Mouse (Mus musculus) hindbrain, embryonic 12.5 days (tissue): Measurements from ENCODE around the gene Cblb. TPM values are rescaled to one million over a fixed set of nuclear protein-coding genes. Genes with fewer than 3 reads are reported as not detected.

Experiments
- ATAC-seq: fragments of 200-750 bp; cut with Nextera tagmentation; 2 replicates; pipeline ENCODE4 v1.8.0; 2017; ENCODE audit warnings: moderate TSS enrichment; ENCODE audit not compliant: low FRiP score
- H3K27ac ChIP-seq: fragments of 300-500 bp; sonication (generic); 2 replicates; pipeline ENCODE4 v1.5.1; 2016; ENCODE audit warnings: mild to moderate bottlenecking
- H3K27me3 ChIP-seq: fragments of 300-500 bp; sonication (generic); 2 replicates; pipeline ENCODE4 v1.6.1; 2016; ENCODE audit warnings: mild to moderate bottlenecking
- H3K36me3 ChIP-seq: fragments of 300-500 bp; sonication (generic); 2 replicates; pipeline ENCODE4 v1.6.1; 2016; ENCODE audit warnings: mild to moderate bottlenecking
- H3K4me1 ChIP-seq: fragments of 300-500 bp; sonication (generic); 2 replicates; pipeline ENCODE4 v1.6.1; 2016
- H3K4me2 ChIP-seq: fragments of 300-500 bp; sonication (generic); replicated peaks from 2 replicates; pipeline ENCODE4 v1.6.1; 2016; ENCODE audit warnings: mild to moderate bottlenecking
- H3K4me3 ChIP-seq: fragments of 300-500 bp; sonication (generic); 2 replicates; pipeline ENCODE4 v1.5.1; 2016; ENCODE audit warnings: mild to moderate bottlenecking
- H3K9ac ChIP-seq: fragments of 300-500 bp; sonication (generic); 2 replicates; pipeline ENCODE4 v1.6.1; 2016; ENCODE audit warnings: mild to moderate bottlenecking, moderate library complexity
- H3K9me3 ChIP-seq: fragments of 300-500 bp; sonication (generic); replicated peaks from 2 replicates; pipeline ENCODE4 v1.6.1; 2016; ENCODE audit warnings: mild to moderate bottlenecking
- WGBS: fragments of 180-500 bp; shearing (Covaris S2); methylation state at CpG from one replicate; pipeline ENCODE4 v1.1.7; 2016; 5-methylcytosine and 5-hydroxymethylcytosine counted together
- polyA plus RNA-seq: library from polyadenylated mRNA; unstranded; fragments of >200 nt; fragmentation: Nextera tagmentation; extraction: Ambion mirVana; gene quantifications from 2 replicates; pipeline ENCODE4 v1.2.1, GENCODE M21; 2016

The Cblb gene
- polyA plus RNA-seq, 1 experiment from 2014 or later = 40.7 TPM

GRCm38 (mm10) chr16:52190714-52191113 lies 159.7 kb downstream of the Cblb start:
- Histone ChIP-seq H3K36me3 (peaks cover 24% of the 10 kb centered on the region), H3K9me3 (no peaks in the 10 kb centered on the region), H3K27ac (no peak overlapping the region), H3K9ac (no peak overlapping the region), H3K4me1 (no peaks in the 10 kb centered on the region), H3K4me2 (no peak overlapping the region), H3K4me3 (no peak overlapping the region), H3K27me3 (no peaks in the 10 kb centered on the region)
- ATAC-seq = no peak
- 86% methylated on average over 5 of the region's 5 CpGs for WGBS

DNA sequence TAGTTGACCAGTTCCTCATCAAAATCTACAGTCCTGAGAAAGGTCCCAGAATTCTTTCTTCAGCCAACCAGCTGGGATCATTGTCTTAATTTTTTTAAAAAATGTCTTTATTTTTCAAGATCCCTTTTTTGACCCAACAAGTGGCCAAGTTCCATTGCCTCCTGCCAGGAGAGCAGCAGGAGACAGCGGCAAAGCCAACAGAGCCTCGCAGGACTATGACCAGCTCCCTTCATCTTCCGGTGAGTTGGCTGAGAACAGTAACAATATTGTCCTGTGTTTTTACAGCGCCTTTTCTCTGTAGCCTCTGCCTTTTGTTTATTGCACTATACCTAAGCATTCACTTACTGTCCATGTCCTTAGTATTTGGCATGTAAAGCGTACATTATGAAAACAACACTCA lies 163.0 kb downstream of the Cblb start:
- H3K27me3 ChIP-seq = no peaks in the 10 kb centered on the region
- H3K9ac ChIP-seq = no peak overlapping the region
- WGBS = 95% methylated on average over 5 of the region's 5 CpGs
- H3K9me3 ChIP-seq = no peaks in the 10 kb centered on the region
- H3K36me3 ChIP-seq = peaks cover 21% of the 10 kb centered on the region
- no peak for ATAC-seq
- no peak overlapping the region for H3K4me2 ChIP-seq
- no peak overlapping the region for H3K4me3 ChIP-seq
- no peaks in the 10 kb centered on the region for H3K4me1 ChIP-seq
- H3K27ac ChIP-seq = no peak overlapping the region

- H3K9ac ChIP-seq = no peak overlapping the region
- no peak overlapping the region for H3K4me3 ChIP-seq
- no peak for ATAC-seq
- 90% methylated on average over 3 of the region's 3 CpGs for WGBS
- peaks cover 21% of the 10 kb centered on the region for H3K36me3 ChIP-seq
- H3K4me2 ChIP-seq = no peak overlapping the region
- no peaks in the 10 kb centered on the region for H3K27me3 ChIP-seq
- no peaks in the 10 kb centered on the region for H3K9me3 ChIP-seq
- H3K4me1 ChIP-seq = no peaks in the 10 kb centered on the region
- H3K27ac ChIP-seq = no peak overlapping the region
These were observed 163.8 kb downstream of the Cblb start for GRCm38 (mm10) chr16:52194866-52195265.

DNA sequence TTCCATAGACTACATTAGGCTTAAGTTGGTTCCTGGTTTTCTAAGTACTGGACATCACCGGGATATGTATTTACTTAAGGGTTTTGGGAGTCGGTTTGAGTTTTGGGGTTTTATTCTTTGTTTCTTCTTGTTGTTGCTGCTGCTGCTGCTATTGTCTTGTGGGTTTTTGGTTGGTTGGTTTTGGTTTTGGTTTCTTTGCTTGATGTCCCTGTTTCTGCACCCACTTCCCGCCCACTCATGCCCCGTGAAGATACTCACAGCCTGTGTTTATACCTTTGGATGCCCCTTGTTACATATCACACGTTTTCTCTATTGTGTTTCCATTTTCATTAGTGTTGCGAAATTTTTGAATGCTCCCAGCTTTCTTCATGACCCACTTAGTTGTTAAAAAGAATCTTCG lies 169.1 kb downstream of the Cblb start:
- Histone ChIP-seq H3K9ac (no peak overlapping the region), H3K4me1 (no peaks in the 10 kb centered on the region), H3K4me2 (no peak overlapping the region), H3K27me3 (no peaks in the 10 kb centered on the region), H3K36me3 (peaks cover 21% of the 10 kb centered on the region), H3K4me3 (no peak overlapping the region), H3K9me3 (no peaks in the 10 kb centered on the region), H3K27ac (no peak overlapping the region)
- 94% methylated on average over 7 of the region's 7 CpGs for WGBS
- no peak for ATAC-seq

DNA sequence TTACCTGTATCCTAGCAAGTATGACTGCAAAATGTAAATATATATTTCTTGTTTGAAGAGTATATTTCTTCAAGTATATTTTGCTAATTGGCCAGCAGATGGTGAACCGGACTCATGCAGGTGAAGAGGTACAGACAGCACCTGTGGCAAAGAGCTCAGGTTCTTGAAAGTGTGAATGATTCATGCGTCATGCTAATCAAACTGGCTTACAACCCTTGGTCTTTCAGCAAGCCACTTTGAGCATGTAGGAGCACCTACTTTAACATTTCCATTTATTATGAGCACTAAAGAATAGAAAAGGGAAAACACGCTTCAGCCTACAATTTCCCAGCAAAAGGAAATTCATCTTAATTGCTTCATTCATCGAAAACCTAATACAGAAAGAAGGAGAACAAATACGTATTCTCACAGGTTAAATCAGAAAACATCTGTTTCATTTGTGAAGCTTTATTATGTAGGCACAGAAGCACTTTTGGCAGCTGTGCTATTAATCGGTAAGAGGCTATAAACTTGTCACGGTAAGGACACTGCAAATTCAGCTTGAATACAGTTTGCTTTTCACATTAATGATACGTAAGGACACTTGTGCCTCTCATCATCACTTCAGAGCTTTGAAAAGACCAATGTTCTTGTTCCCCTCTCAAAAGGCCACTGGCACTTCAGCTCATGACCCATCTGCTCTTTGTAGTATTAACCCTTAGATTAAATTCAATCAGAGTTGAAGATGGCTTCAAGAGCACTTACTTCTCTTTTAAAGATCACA lies 180.0 kb downstream of the Cblb start:
- H3K27ac ChIP-seq = no peak overlapping the region
- WGBS = 86% methylated on average over 8 of the region's 8 CpGs

GRCm38 (mm10) chr16:52219069-52219468 lies 188.0 kb downstream of the Cblb start:
- H3K4me1 ChIP-seq = no peaks in the 10 kb centered on the region
- H3K27me3 ChIP-seq = no peaks in the 10 kb centered on the region
- no peak overlapping the region for H3K9ac ChIP-seq
- no peaks in the 10 kb centered on the region for H3K9me3 ChIP-seq
- H3K4me3 ChIP-seq = no peak overlapping the region
- WGBS = 27% methylated on average over 2 of the region's 2 CpGs
- ATAC-seq = no peak
- no peaks in the 10 kb centered on the region for H3K36me3 ChIP-seq
- no peak overlapping the region for H3K27ac ChIP-seq
- no peak overlapping the region for H3K4me2 ChIP-seq

More for the DNA sequence above, 180.0 kb downstream of the Cblb start:
- no peak overlapping the region for H3K4me2 ChIP-seq
- H3K36me3 ChIP-seq = peaks cover 6% of the 10 kb centered on the region; the same call in 1 of the 2 replicates
- ATAC-seq = no peak
- H3K4me3 ChIP-seq = no peak overlapping the region
- no peaks in the 10 kb centered on the region for H3K4me1 ChIP-seq
- no peak overlapping the region for H3K9ac ChIP-seq
- H3K9me3 ChIP-seq = no peaks in the 10 kb centered on the region
- H3K27me3 ChIP-seq = no peaks in the 10 kb centered on the region

- H3K4me1 ChIP-seq = no peaks in the 10 kb centered on the region
- no peak for ATAC-seq
- no peak overlapping the region for H3K4me3 ChIP-seq
- no peaks in the 10 kb centered on the region for H3K9me3 ChIP-seq
- no peak overlapping the region for H3K4me2 ChIP-seq
- H3K9ac ChIP-seq = no peak overlapping the region
- H3K27ac ChIP-seq = no peak overlapping the region
- 78% methylated on average over 4 of the region's 4 CpGs for WGBS
- H3K36me3 ChIP-seq = no peaks in the 10 kb centered on the region
- no peaks in the 10 kb centered on the region for H3K27me3 ChIP-seq
These were observed 191.9 kb downstream of the Cblb start for GRCm38 (mm10) chr16:52222896-52223295.

GRCm38 (mm10) chr16:52229446-52229845 lies 198.4 kb downstream of the Cblb start:
- Histone ChIP-seq H3K4me2 (no peak overlapping the region), H3K4me3 (no peak overlapping the region), H3K27ac (no peak overlapping the region), H3K9ac (no peak overlapping the region), H3K27me3 (no peaks in the 10 kb centered on the region), H3K9me3 (no peaks in the 10 kb centered on the region), H3K4me1 (no peaks in the 10 kb centered on the region), H3K36me3 (no peaks in the 10 kb centered on the region)
- WGBS = 70% methylated on average over 7 of the region's 7 CpGs
- no peak for ATAC-seq

DNA sequence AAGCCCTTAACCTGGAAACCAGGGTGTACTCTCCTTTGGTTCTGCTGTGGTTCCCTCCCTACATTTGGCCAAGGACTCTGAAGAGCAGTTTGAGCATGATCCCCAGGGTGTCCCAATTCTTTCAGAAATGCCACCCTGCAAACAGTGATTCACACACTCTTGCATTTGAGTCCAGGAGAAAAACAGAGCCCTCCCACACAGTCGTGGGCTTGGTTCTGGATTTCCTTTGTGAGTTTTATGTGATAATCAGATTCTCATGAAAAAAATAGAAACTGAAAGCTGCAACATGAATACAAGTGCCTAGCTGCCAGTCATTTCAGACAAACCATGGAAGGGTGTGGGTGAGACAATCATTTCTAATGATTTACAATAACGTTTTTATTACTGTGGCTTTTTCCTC lies 198.9 kb downstream of the Cblb start:
- Histone ChIP-seq H3K4me3 (no peak overlapping the region), H3K9ac (no peak overlapping the region), H3K27me3 (no peaks in the 10 kb centered on the region), H3K36me3 (no peaks in the 10 kb centered on the region), H3K4me2 (no peak overlapping the region), H3K9me3 (no peaks in the 10 kb centered on the region), H3K27ac (no peak overlapping the region), H3K4me1 (no peaks in the 10 kb centered on the region)
- no peak for ATAC-seq
- WGBS = 65% methylated on average over 2 of the region's 2 CpGs

DNA sequence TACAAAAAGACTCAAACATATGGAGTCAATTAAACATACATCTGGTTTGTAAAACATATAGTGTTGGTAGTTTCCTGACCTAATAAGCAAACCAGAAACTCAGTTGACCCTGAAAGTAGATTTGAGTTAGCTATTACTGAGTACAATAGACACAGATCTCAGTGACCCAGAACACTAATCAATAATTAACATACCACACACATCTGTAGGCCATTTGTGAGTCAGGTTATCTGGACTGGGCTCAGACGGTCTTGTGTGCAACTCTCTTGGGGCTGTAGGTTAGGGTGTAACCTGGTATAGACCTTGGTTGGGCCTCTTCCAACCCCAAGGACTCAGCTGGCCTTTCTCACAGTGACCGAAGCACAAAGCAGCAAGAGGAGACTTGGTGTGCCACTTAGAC lies 211.1 kb downstream of the Cblb start:
- H3K27me3 ChIP-seq = no peaks in the 10 kb centered on the region
- 59% methylated on average over 2 of the region's 2 CpGs for WGBS
- no peaks in the 10 kb centered on the region for H3K9me3 ChIP-seq
- H3K36me3 ChIP-seq = no peaks in the 10 kb centered on the region
- H3K4me3 ChIP-seq = no peak overlapping the region
- no peaks in the 10 kb centered on the region for H3K4me1 ChIP-seq
- no peak overlapping the region for H3K4me2 ChIP-seq
- ATAC-seq = no peak
- H3K9ac ChIP-seq = no peak overlapping the region
- H3K27ac ChIP-seq = no peak overlapping the region

DNA sequence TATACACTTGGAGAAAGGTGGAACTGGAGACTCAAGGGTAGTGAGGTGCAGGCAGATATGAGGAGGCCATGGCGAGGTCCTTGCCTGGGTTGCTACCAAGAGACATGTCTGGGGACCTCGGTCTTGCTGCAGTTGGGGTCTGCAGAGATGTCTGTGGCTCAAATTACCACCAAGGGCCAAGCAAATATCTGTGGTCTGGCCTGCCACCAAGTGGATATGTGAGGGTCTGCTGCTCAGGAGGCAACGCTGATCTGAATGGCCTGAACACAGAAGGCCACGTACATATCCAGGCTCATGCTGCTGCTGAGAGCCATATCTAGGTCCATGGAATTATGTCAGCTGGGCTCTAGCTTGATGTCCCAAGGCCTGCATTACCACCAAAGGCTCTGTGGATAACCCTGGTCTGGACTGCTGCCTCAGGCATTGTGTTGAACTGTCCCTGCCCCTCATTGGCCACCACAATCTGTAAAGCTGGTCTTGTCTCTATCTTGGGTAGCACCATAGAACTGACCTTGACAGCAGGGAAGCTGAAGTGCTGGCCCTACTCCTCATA lies 212.5 kb downstream of the Cblb start:
- no peak overlapping the region for H3K4me2 ChIP-seq
- H3K4me3 ChIP-seq = no peak overlapping the region
- WGBS = 83% methylated on average over 4 of the region's 4 CpGs
- no peak overlapping the region for H3K9ac ChIP-seq
- no peaks in the 10 kb centered on the region for H3K36me3 ChIP-seq
- H3K4me1 ChIP-seq = no peaks in the 10 kb centered on the region
- no peaks in the 10 kb centered on the region for H3K9me3 ChIP-seq
- ATAC-seq = no peak
- H3K27ac ChIP-seq = no peak overlapping the region
- no peaks in the 10 kb centered on the region for H3K27me3 ChIP-seq

GRCm38 (mm10) chr16:52250196-52250595 lies 219.2 kb downstream of the Cblb start:
- no peak overlapping the region for H3K4me3 ChIP-seq
- H3K9ac ChIP-seq = no peak overlapping the region
- no peak for ATAC-seq
- H3K4me1 ChIP-seq = no peaks in the 10 kb centered on the region
- no peaks in the 10 kb centered on the region for H3K36me3 ChIP-seq
- no peaks in the 10 kb centered on the region for H3K9me3 ChIP-seq
- H3K27ac ChIP-seq = no peak overlapping the region
- no peaks in the 10 kb centered on the region for H3K27me3 ChIP-seq
- 90% methylated on average over 4 of the region's 4 CpGs for WGBS
- H3K4me2 ChIP-seq = no peak overlapping the region

GRCm38 (mm10) chr16:52250935-52251334 lies 219.9 kb downstream of the Cblb start:
- H3K9me3 ChIP-seq = no peaks in the 10 kb centered on the region
- WGBS = 90% methylated on average over 4 of the region's 4 CpGs
- no peaks in the 10 kb centered on the region for H3K36me3 ChIP-seq
- no peaks in the 10 kb centered on the region for H3K27me3 ChIP-seq
- no peak overlapping the region for H3K9ac ChIP-seq
- no peak overlapping the region for H3K27ac ChIP-seq
- H3K4me1 ChIP-seq = no peaks in the 10 kb centered on the region
- ATAC-seq = no peak
- H3K4me2 ChIP-seq = no peak overlapping the region
- no peak overlapping the region for H3K4me3 ChIP-seq
